Mouse (Mus musculus): Measurements from ENCODE around the gene Scube1. TPM values are rescaled to one million over a fixed set of nuclear protein-coding genes. Genes with fewer than 3 reads are reported as not detected.

Scube1 gene
- polyA plus RNA-seq, 1 experiment from 2014 or later, result 3.6 TPM

- ATAC-seq, result no peak
- H3K4me1 ChIP-seq (ENCODE audit: control insufficient read depth, insufficient read depth, low read length), result no peaks in the 10 kb centered on the region
- no peak overlapping the region for H3K9ac ChIP-seq (ENCODE audit: low read depth, low read length)
- H3K36me3 ChIP-seq (ENCODE audit: control insufficient read depth, insufficient read depth, low read length), result no peaks in the 10 kb centered on the region
- H3K4me2 ChIP-seq (ENCODE audit: low read depth, low read length), result no peak overlapping the region
- no peak overlapping the region for H3K4me3 ChIP-seq (ENCODE audit: low read length)
- H3K9me3 ChIP-seq (ENCODE audit: control insufficient read depth, low read length), result peaks cover 1% of the 10 kb centered on the region; the same call in 1 of the 2 replicates
- H3K27ac ChIP-seq (ENCODE audit: low read length), result no peak overlapping the region
- H3K27me3 ChIP-seq (replicated peaks; ENCODE audit: control insufficient read depth, insufficient read depth, low read length), result no peaks in the 10 kb centered on the region
- 69% methylated on average over 9 of the region's 9 CpGs for WGBS
Observed at GRCm38 (mm10) chr15:83749436-83749835, 24.6 kb upstream of the Scube1 start.

- no peak overlapping the region for H3K4me2 ChIP-seq (ENCODE audit: low read depth, low read length)
- ATAC-seq, result no peak
- H3K27ac ChIP-seq (ENCODE audit: low read length), result no peak overlapping the region
- H3K9me3 ChIP-seq (ENCODE audit: control insufficient read depth, low read length), result no peaks in the 10 kb centered on the region
- no peaks in the 10 kb centered on the region for H3K4me1 ChIP-seq (ENCODE audit: control insufficient read depth, insufficient read depth, low read length)
- H3K36me3 ChIP-seq (ENCODE audit: control insufficient read depth, insufficient read depth, low read length), result no peaks in the 10 kb centered on the region
- no peak overlapping the region for H3K4me3 ChIP-seq (ENCODE audit: low read length)
- H3K9ac ChIP-seq (ENCODE audit: low read depth, low read length), result no peak overlapping the region
- 78% methylated on average over 6 of the region's 6 CpGs for WGBS
- no peaks in the 10 kb centered on the region for H3K27me3 ChIP-seq (replicated peaks; ENCODE audit: control insufficient read depth, insufficient read depth, low read length)
Observed at GRCm38 (mm10) chr15:83748986-83749385, 24.2 kb upstream of the Scube1 start.

GRCm38 (mm10) chr15:83746311-83746710 is 21.5 kb upstream of the Scube1 start:
- no peak overlapping the region for H3K9ac ChIP-seq (ENCODE audit: low read depth, low read length)
- H3K36me3 ChIP-seq (ENCODE audit: control insufficient read depth, insufficient read depth, low read length), result no peaks in the 10 kb centered on the region
- H3K9me3 ChIP-seq (ENCODE audit: control insufficient read depth, low read length), result no peaks in the 10 kb centered on the region
- H3K4me2 ChIP-seq (ENCODE audit: low read depth, low read length), result no peak overlapping the region
- no peak overlapping the region for H3K4me3 ChIP-seq (ENCODE audit: low read length)
- H3K27me3 ChIP-seq (replicated peaks; ENCODE audit: control insufficient read depth, insufficient read depth, low read length), result no peaks in the 10 kb centered on the region
- 57% methylated on average over 16 of the region's 16 CpGs for WGBS
- H3K4me1 ChIP-seq (ENCODE audit: control insufficient read depth, insufficient read depth, low read length), result no peaks in the 10 kb centered on the region; the same call in 1 of the 2 replicates
- no peak overlapping the region for H3K27ac ChIP-seq (ENCODE audit: low read length)
- ATAC-seq, result no peak

- 89% methylated on average over 1 of the region's 1 CpGs for WGBS
- Histone ChIP-seq H3K27me3 (replicated peaks; ENCODE audit: control insufficient read depth, insufficient read depth, low read length) (no peaks in the 10 kb centered on the region), H3K4me2 (ENCODE audit: low read depth, low read length) (no peak overlapping the region), H3K9me3 (ENCODE audit: control insufficient read depth, low read length) (no peaks in the 10 kb centered on the region), H3K36me3 (ENCODE audit: control insufficient read depth, insufficient read depth, low read length) (no peaks in the 10 kb centered on the region), H3K4me1 (ENCODE audit: control insufficient read depth, insufficient read depth, low read length) (peaks cover 2% of the 10 kb centered on the region; the same call in 1 of the 2 replicates), H3K9ac (ENCODE audit: low read depth, low read length) (no peak overlapping the region), H3K4me3 (ENCODE audit: low read length) (no peak overlapping the region), H3K27ac (ENCODE audit: low read length) (no peak overlapping the region)
- no peak for ATAC-seq
Observed at GRCm38 (mm10) chr15:83742018-83742417, 17.2 kb upstream of the Scube1 start.

GRCm38 (mm10) chr15:83740676-83741422 is 16.0 kb upstream of the Scube1 start:
- WGBS, result 27% methylated on average over 21 of the region's 21 CpGs
- H3K27ac ChIP-seq (ENCODE audit: low read length), result no peak overlapping the region
- no peak overlapping the region for H3K4me2 ChIP-seq (ENCODE audit: low read depth, low read length)
- no peaks in the 10 kb centered on the region for H3K36me3 ChIP-seq (ENCODE audit: control insufficient read depth, insufficient read depth, low read length)
- no peak for ATAC-seq
- H3K4me1 ChIP-seq (ENCODE audit: control insufficient read depth, insufficient read depth, low read length), result peaks cover 2% of the 10 kb centered on the region; the same call in 1 of the 2 replicates
- no peaks in the 10 kb centered on the region for H3K9me3 ChIP-seq (ENCODE audit: control insufficient read depth, low read length)
- no peaks in the 10 kb centered on the region for H3K27me3 ChIP-seq (replicated peaks; ENCODE audit: control insufficient read depth, insufficient read depth, low read length)
- no peak overlapping the region for H3K9ac ChIP-seq (ENCODE audit: low read depth, low read length)
- H3K4me3 ChIP-seq (ENCODE audit: low read length), result no peak overlapping the region

GRCm38 (mm10) chr15:83727626-83728025 is 2.8 kb upstream of the Scube1 start:
- Histone ChIP-seq H3K9ac (ENCODE audit: low read depth, low read length) (no peak overlapping the region), H3K36me3 (ENCODE audit: control insufficient read depth, insufficient read depth, low read length) (no peaks in the 10 kb centered on the region), H3K4me3 (ENCODE audit: low read length) (no peak overlapping the region), H3K9me3 (ENCODE audit: control insufficient read depth, low read length) (no peaks in the 10 kb centered on the region), H3K27me3 (replicated peaks; ENCODE audit: control insufficient read depth, insufficient read depth, low read length) (peaks cover 38% of the 10 kb centered on the region), H3K4me2 (ENCODE audit: low read depth, low read length) (no peak overlapping the region), H3K4me1 (ENCODE audit: control insufficient read depth, insufficient read depth, low read length) (no peaks in the 10 kb centered on the region), H3K27ac (ENCODE audit: low read length) (no peak overlapping the region)
- ATAC-seq, result no peak
- WGBS, result 35% methylated on average over 3 of the region's 3 CpGs

- H3K4me1 ChIP-seq (ENCODE audit: control insufficient read depth, insufficient read depth, low read length), result no peaks in the 10 kb centered on the region
- 74% methylated on average over 5 of the region's 5 CpGs for WGBS
- peaks cover 47% of the 10 kb centered on the region for H3K27me3 ChIP-seq (replicated peaks; ENCODE audit: control insufficient read depth, insufficient read depth, low read length)
- H3K36me3 ChIP-seq (ENCODE audit: control insufficient read depth, insufficient read depth, low read length), result no peaks in the 10 kb centered on the region
- ATAC-seq, result no peak
- no peaks in the 10 kb centered on the region for H3K9me3 ChIP-seq (ENCODE audit: control insufficient read depth, low read length)
- no peak overlapping the region for H3K4me3 ChIP-seq (ENCODE audit: low read length)
- no peak overlapping the region for H3K27ac ChIP-seq (ENCODE audit: low read length)
- no peak overlapping the region for H3K9ac ChIP-seq (ENCODE audit: low read depth, low read length)
- no peak overlapping the region for H3K4me2 ChIP-seq (ENCODE audit: low read depth, low read length)
Observed at GRCm38 (mm10) chr15:83726741-83727140, 1.9 kb upstream of the Scube1 start.

- no peak overlapping the region for H3K4me3 ChIP-seq (ENCODE audit: low read length)
- ATAC-seq, result no peak
Observed at GRCm38 (mm10) chr15:83725556-83726200, 857 bp upstream of the Scube1 start.

GRCm38 (mm10) chr15:83724160-83724885 is 498 bp downstream of the Scube1 start:
- no peak overlapping the region for H3K27ac ChIP-seq (ENCODE audit: low read length)
- H3K9me3 ChIP-seq (ENCODE audit: control insufficient read depth, low read length), result no peaks in the 10 kb centered on the region
- H3K36me3 ChIP-seq (ENCODE audit: control insufficient read depth, insufficient read depth, low read length), result no peaks in the 10 kb centered on the region
- peak overlapping the region; percentile 66 for H3K9ac ChIP-seq (ENCODE audit: low read depth, low read length)
- peak overlapping the region; percentile 99 for H3K4me2 ChIP-seq (ENCODE audit: low read depth, low read length)
- under 1% methylated on average over 57 of the region's 61 CpGs for WGBS
- peaks cover 47% of the 10 kb centered on the region for H3K27me3 ChIP-seq (replicated peaks; ENCODE audit: control insufficient read depth, insufficient read depth, low read length)
- peak; percentile 52; the same call in 1 of the 2 replicates for ATAC-seq
- peak overlapping the region; percentile 62 for H3K4me3 ChIP-seq (ENCODE audit: low read length)
- no peaks in the 10 kb centered on the region for H3K4me1 ChIP-seq (ENCODE audit: control insufficient read depth, insufficient read depth, low read length)

More at GRCm38 (mm10) chr15:83725556-83726200, 857 bp upstream of the Scube1 start:
- no peaks in the 10 kb centered on the region for H3K9me3 ChIP-seq (ENCODE audit: control insufficient read depth, low read length)
- no peak overlapping the region for H3K9ac ChIP-seq (ENCODE audit: low read depth, low read length)
- H3K4me2 ChIP-seq (ENCODE audit: low read depth, low read length), result peak overlapping the region; percentile 99; the same call in 1 of the 2 replicates
- H3K4me1 ChIP-seq (ENCODE audit: control insufficient read depth, insufficient read depth, low read length), result no peaks in the 10 kb centered on the region
- 23% methylated on average over 28 of the region's 28 CpGs for WGBS
- H3K27me3 ChIP-seq (replicated peaks; ENCODE audit: control insufficient read depth, insufficient read depth, low read length), result peaks cover 50% of the 10 kb centered on the region
- H3K27ac ChIP-seq (ENCODE audit: low read length), result no peak overlapping the region
- H3K36me3 ChIP-seq (ENCODE audit: control insufficient read depth, insufficient read depth, low read length), result no peaks in the 10 kb centered on the region

Data from intestine, embryonic 16.5 days (tissue).